Mouse (Mus musculus) lung, postnatal 10 days (tissue): Measurements from ENCODE around the gene Rgl2.
A peak's percentile ranks its signal among the peaks of the same experiment; 100 is the strongest.

Experiments used
- DNase-seq: peaks from one replicate; pipeline ENCODE4 v3.0.0; 2021

The Rgl2 gene

DNA sequence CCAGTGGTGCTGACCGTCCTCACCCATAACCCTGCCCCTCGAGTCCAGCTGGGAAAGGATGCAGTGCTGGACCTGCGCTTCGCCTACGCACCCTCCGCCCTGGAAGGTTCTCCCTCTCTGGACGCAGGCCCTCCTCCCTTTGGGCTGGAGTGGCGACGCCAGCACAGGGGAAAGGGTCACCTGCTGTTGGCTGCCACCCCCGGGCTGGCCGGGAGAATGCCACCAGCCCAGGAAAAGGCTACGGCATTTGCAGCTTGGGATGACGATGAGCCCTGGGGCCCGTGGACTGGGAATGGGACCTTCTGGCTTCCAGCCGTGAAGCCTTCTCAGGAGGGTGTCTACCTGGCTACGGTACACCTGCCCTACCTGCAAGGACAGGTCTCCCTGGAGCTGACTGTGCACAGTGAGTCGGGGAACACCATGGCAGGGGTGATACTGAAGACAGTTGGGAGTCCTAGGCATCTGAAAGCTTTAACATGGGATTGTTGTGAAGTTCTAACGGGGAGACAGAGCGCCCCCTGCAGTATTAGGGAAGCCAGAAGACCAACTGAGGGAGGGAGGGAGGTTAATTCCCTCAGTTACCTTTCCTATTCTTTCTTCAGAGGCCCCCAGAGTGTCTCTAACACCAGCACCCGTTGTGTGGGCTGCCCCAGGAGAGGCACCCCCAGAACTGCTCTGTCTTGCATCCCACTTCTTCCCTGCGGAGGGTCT lies 3.8 kb upstream of the Rgl2 start:
- no peak for DNase-seq

DNA sequence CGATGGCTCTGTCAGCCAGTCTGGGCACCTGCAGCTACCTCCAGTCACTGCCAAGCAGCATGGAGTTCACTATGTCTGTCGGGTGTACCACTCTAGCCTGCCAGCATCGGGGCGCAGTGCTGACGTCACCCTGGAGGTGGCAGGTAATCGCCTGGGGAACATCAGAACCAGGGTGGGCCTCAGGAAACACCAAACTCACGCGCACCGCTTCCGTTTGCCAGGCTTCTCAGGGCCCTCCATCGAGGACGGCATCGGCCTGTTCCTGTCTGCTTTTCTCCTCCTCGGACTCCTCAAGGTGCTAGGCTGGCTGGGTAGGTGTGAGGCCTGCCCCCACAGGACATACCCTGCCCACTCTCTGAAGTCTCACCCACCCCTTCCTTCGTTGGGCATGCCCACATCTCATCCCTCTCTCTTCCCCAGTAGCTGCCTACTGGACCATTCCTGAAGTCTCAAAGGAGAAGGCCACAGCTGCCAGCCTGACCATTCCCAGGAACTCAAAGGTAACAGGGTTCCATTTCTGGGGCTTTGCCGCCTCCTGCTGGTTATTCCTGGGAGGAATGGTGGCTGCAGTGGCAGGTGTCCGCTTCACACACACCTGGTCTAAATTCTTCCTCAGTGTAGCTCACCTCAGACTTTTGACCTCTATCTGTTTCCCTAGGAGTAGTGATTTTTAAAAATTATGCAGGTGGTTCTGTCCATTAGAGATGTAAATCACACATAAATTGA lies 3.0 kb upstream of the Rgl2 start:
- DNase-seq: no peak

DNA sequence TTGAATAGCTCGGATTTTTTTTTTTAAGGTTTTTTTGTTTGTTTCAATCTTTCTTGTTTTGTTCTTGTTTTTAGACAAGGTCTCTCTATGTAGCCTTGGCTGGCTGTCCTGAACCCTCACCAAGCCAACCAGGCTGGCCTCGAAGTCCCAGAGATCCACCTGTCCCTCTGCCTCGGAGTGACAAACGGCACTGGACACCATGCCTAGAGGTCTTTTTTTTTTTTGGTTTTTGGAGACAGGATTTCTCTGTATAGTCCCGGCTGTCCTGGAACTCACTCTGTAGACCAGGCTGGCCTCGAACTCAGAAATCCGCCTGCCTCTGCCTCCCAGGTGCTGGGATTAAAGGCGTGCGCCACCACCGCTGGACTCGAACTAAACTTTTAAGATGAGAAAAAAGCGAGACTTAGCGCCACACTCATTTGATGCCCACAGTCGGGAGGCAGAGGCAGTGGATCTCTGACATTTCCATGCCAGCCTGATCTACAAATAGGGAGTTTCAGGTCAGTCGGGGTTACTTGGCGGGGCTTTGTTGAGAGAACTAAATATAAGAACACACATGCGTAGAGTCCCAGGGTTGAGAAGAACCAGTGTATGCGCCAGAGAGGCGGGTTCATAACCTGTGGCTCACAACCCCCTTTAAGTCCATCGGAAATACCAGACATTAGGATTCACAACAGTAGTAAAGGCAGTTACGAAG lies 944 bp upstream of the Rgl2 start:
- no peak for DNase-seq

DNA sequence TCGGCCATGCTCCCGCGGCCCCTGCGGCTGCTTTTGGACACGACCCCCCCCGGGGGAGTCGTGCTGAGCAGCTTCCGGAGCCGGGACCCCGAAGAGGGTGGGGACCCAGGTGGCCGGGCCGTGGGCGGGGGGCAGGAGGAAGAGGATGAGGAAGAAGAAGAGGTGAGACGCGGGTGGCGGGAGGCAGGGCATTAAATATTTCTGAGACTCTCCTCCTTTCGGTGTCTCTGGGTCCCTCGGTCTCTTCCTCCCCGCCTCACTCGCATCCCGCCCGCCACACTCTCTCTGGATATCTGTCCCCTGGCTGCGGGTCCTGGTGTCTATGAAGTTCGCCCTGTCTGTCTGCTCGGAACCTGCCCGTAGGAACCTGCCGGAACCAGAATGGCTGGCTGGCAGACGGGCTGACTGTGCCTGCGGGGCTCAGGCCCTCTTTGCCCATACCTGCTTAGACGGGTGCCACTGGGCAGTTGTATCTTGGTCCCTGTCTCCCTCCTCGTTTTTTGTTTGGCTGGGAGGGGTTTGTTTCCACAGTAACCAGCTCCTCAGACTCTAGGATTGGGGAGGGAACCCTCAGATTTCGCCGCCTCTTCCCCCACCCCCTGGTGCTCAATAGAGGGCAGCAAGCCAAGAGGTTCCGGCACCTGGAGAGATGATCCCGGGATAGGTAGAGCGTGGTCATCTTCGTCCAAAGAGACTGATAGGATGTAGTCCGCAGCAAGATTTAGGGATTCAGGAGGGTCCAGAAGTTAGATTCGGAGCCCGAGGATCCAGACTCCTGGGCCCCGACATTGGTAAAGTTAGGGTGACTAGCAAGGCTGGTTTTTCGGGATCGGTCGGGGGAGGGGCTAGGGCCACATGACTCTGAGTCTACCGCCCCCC lies 1.2 kb downstream of the Rgl2 start:
- peak; percentile 72 for DNase-seq

DNA sequence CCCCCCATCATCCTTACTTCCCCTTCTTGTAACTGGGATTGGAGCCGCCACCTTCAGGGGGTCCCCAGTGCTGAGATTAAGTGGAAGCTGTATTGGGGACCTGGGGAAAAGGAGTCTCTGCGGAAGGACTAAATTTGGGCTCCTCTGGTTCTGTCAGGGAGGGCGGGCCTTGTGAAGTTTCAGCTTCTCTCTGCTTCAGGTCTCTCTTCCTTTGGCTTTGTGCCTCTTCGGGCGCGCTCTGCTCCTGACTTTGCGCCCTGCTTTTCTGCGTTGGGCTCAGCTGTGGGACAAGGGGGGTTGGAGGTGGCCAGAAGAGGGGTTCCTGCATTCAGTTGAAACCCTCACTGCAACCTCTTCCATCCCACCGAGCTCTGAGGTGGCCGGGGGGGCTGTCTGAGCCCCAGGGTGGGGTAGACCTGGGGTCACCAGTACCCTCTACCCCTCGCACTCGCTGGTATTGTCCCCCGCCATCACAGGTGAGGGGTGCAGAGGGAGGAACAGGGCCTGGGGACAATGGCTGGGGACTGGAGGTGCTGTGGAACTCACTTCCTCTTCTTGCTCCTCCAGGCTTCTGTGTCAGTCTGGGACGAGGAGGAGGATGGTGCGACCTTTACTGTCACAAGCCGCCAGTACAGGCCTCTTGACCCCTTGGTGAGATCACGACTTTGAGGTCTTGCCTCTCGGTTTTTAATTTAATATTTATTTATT lies 2.0 kb downstream of the Rgl2 start:
- DNase-seq: no peak

DNA sequence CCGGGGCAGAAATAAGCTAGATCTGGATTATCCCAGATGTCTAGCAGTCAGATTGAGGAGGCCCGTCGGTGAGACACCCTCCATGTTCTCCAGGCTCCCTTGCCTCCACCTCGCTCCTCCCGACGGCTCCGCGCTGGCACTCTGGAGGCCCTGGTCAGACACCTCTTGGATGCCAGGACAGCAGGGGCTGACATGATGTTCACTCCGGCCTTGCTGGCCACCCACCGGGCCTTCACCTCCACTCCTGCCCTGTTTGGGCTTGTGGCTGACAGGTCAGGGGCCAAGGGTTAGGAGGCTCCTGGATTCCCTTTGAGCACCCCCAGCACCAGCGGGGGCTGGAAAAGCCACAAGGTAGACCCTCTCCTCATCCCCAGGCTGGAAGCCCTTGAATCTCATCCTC lies 2.6 kb downstream of the Rgl2 start:
- no peak for DNase-seq

DNA sequence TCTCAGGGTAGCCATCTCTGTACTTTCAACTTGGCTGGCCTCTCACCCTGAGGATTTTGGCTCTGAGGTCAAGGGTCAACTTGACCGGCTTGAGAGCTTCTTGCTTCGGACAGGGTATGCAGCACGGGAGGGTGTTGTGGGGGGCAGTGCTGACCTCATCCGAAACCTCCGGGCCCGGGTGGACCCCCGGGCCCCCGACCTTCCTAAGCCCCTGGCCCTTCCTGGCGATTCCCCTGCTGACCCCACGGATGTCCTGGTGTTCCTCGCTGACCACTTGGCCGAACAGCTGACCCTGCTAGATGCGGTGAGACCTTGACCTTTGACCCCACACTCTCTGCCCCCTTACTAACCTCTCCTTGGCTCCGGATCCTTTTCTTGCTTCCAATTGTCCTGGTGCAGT lies 3.1 kb downstream of the Rgl2 start:
- no peak for DNase-seq

DNA sequence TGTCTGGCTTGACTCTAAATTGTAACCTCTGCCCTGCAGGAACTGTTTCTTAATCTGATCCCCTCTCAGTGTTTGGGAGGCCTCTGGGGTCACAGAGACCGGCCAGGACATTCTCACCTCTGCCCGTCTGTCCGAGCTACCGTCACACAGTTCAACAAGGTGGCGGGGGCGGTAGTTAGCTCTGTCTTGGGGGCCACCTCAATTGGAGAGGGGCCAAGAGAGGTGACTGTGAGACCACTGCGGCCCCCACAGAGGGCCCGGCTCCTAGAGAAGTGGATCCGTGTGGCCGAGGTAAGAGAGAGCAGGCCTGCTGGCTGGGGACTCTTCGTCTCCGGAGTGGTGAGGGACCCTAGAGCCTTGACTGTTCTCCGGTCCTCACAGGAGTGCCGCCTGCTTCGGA lies 3.6 kb downstream of the Rgl2 start:
- no peak for DNase-seq

DNA sequence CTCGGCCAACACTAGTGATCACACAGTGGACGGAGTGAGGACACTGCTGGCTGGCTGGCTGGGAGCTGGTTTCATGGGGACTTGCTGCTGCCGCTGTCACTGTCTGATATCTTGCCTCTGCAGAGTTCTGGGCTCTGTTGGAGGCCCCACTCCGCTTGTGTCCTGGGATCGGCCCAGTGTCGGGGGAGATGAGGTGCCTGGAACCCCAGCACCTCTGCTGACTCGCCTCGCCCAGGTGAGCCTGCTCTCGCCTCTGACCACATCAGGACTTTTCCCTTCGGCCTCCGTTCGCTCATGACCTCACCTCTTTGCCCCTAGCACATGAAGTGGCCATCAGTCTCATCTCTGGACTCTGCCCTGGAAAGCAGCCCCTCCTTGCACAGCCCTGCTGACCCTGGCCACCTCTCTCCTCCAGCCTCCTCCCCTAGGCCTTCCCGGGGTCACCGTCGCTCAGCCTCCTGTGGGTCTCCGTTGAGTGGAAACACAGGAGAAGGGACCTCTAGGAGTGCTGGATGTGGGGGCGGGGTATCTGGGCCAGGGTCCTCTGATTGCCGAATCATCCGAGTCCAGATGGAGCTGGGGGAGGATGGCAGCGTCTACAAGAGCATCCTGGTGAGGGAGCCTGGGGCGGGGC lies 6.2 kb downstream of the Rgl2 start:
- DNase-seq: no peak

DNA sequence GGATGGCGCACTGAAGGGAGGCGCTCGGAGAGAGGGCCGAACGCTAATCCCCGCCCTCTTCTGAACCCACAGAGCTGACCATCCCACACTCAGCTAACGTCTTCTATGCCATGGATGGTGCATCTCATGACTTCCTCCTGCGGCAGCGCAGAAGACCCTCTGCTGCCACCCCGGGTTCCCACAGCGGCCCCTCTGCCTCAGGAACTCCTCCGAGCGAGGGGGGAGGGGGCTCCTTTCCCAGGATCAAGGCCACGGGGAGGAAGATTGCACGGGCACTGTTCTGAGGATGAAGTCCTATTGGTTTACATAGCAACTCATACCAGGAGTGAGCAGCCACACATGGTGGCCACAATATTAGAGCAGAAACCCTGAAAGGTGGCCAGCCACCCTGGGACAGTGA lies 7.7 kb downstream of the Rgl2 start:
- no peak for DNase-seq

DNA sequence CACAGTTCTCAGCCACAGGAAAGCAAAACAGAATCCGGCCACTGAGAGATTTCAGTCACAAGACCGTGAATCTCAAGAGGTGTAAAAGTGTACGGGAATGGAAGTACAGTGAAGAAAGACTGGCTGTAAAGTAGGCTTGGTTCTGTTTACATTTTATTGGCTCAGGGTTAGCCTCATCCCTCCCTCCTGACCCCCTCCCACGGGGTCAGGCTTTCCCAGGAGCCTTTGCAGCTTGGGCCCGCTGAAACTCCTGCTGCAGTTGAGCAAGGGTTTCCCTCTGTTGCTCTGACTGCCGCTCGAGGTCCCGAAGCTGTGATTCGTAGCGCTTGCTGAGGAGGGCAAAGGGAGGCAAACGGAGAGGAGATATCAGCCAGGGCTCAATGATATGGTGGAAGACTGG lies 9.4 kb downstream of the Rgl2 start:
- peak; percentile 44 for DNase-seq

DNA sequence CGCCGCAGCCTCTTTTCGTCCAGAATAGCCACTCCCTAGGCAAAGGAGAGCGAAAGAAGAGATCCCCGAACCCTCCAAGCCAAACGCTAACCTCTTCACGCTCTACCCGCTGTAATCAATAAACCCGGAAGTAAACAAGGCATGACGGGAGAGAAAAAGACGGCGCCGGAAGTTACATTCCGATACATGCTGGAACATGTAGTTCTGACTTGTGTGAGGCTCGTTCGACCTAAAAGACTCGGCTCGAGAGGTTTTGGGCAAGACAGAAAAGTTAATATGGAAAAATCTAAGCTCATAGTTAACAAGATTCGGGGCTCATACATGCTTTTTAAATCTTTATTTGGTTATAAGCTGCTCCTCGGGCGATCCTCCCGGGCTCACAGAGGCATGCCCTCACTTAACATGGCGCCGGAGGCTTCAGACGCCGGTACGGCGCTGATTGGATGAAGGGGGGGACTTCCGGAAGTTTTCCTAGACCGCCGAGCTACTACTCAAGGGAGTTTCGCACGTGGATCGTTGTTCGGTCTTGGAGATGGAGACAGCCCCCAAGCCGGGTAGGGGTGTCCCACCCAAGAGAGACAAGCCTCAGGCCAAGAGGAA lies 11.0 kb downstream of the Rgl2 start, which contains the start of the genes Pfdn6 and Wdr46:
TSS of gene Pfdn6 (minus strand) at position 138 of the 600 bp plus-strand sequence.
TSS of gene Wdr46 (plus strand) at position 455 of the 600 bp plus-strand sequence.
- DNase-seq: peak; percentile 91

DNA sequence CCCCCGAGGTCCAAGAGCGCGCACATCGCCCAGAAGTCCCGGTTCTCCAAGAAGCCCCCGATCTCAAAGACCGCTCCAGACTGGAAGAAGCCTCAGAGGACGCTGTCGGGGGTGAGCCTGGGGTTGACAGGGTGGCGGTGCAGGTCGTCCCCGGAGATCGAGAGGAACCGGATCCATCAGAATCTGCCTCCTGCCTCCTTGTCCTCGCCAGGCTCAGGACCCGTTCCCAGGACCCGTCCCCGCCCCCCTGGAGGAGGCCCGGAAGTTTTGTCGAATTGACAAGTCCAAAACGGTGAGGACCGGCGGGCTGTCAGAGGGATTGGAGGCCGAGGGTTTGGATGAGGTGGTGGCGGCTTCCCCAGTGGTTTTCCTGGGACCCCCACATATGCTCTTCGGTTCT lies 11.6 kb downstream of the Rgl2 start:
- peak; percentile 47 for DNase-seq

DNA sequence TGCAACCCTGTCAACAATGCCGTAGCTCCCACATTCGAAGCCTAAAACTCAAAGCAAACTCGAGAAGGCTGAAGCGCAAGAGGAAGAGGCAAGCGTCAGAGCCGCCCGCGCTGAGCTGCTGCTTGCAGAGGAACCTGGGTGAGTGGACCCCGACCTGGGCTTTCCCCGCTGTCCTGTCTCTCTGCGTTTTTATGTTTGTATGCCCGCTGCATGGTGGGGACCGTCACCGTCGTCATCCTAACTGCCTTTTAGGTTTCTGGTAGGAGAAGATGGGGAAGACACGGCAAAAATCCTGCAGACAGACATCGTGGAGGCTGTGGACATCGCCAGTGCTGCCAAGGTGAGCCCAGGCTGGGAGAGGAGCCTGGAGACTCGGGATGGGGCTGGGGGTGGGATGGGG lies 12.0 kb downstream of the Rgl2 start:
- DNase-seq: no peak

DNA sequence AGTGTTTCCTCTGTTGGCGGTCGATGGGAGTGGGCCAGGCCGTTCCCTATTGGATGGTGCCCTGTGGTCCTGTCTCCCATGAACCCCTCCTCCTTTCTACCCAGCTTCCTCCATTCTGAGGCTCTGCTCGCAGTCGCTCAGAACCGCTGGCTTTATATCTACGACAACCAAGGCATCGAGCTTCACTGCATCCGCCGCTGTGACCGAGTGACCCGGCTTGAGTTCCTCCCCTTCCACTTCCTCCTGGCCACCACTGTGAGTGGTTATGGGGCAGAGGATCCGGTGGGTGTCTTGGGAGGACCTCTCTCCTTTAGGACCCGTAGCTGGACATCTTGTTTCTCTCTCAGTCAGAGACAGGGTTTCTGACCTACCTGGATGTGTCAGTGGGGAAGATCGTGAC lies 14.1 kb downstream of the Rgl2 start:
- DNase-seq: no peak

DNA sequence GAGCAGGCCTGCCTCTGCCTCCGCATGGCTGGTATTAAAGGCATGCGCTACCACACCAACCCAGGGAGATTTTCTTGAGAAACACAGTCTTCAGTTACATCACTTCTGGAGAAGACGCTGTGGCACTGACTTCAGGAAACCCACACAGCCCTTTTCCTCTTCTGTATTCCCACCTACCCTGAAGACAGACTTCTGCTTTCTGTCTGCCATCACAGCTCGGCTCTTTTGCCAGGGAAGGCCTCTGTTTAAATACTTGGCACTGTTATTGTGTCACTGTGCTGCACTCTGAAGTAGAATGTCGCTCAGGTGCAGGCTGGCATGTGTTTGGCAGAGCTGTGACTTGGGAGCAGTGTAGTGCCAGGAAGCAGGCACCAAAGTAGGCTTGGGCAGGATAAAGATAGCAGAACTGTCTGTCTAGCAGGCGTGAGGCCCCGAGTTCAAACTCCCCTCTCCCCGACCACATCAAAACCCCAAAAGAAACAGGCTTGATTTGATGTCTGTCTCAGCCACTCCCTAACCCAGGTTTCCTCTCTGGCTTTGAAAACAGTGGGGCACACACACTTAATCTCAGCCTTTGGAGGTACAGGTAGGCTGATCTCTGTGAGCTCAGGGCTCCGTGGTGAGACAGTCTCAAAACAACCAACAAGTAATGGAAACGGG lies 18.2 kb downstream of the Rgl2 start:
- DNase-seq: no peak

DNA sequence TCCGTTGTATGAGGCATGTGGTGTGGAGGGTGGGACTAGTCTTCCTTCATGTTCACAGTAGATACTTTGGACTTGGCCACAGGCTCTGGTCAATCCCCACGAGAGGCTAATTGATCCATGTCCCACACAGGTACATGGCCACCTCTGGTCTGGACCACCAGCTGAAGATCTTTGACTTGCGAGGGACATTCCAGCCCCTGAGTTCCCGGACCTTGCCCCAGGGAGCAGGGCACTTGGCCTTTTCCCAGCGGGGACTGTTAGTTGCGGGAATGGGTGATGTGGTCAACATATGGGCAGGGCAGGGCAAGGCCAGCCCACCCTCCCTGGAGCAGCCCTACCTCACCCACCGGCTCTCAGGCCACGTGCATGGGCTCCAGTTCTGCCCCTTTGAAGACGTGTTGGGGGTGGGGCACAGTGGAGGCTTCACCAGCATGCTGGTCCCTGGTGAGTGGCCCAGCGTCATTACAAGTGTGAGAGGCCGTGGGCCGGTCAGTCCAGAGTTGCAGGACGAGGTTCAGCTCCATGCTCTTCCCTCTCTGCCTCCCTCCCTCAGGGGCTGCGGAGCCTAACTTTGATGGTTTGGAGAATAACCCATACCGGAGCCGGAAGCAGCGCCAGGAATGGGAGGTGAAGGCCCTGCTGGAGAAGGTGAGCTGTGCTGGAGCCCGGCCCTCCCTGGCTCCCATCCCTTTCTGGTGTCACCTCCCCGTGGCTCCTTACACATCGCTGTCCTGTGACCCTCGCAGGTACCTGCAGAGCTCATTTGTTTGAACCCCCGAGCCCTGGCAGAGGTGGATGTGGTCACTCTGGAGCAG lies 19.0 kb downstream of the Rgl2 start:
- no peak for DNase-seq

DNA sequence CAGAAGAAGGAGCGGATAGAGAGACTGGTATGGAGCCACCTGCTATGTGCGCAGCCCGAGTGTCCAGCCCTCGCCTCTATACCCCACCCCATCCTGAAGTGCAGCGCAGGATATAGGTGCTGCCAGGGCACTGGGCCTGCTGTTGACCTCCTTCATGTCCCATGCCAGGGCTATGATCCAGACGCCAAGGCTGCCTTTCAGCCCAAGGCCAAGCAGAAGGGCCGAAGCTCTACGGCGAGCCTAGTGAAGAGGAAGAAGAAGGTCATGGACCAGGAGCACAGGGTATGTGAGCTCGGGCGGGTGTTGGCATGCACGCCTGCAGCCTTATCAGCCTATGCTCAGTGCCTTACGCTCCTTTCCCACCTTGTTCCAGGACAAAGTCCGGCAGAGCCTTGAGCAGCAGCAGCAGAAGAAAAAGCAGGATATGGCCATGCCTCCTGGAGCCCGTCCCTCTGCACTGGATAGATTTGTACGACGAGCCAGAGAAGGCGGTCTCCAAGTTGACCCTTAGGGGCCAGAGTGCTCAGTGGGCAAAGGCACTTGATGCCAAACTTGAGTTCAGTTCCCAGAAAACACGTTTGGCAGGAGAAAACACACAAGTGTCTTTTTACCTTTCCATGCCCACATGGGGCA lies 19.7 kb downstream of the Rgl2 start:
- no peak for DNase-seq

DNA sequence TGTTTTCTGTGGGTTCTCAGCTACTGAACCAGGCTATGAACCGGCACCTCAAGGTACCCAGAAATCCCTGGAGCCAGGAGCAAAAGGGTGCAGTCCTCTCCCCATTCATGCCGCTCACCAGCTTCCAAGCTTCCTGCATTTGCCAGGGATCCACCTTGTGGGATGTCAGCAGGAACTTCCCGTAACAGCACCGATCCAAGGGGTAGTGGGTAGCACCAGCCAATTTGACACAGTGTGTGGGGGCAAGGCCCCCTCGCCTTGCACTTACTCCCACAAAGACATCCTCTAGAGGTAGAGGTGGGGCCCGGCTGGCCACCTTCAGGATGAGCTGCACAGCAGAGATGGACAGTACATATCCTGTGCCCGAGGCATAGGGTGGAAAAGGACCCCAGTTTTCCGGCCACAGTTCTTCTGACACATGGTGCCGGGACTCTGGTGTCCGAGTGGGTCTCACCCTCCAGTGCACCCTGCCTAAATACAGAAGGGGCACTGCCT lies 20.8 kb downstream of the Rgl2 start:
- DNase-seq: no peak
